Mouse (Mus musculus) cerebellum, adult 18-20 months (tissue): ENCODE measurements around the gene Srd5a2.

Source experiments
- DNase-seq, 2 experiments: peaks; one replicate each; pipeline ENCODE4 v3.0.0; 2021

The Srd5a2 gene

GRCm38 (mm10) chr17:73984508-73984907 lies 63.2 kb downstream of the Srd5a2 start:
- DNase-seq: no peak

GRCm38 (mm10) chr17:73982871-73983270 lies 64.8 kb downstream of the Srd5a2 start:
- no peak for DNase-seq

- no peak for DNase-seq
Measured at GRCm38 (mm10) chr17:73976066-73976465, 71.7 kb downstream of the Srd5a2 start.

GRCm38 (mm10) chr17:73972648-73973047 lies 75.1 kb downstream of the Srd5a2 start:
- DNase-seq: no peak

- DNase-seq: no peak
Measured at GRCm38 (mm10) chr17:73971291-73971690, 76.4 kb downstream of the Srd5a2 start.

- DNase-seq: peak in 1 of 2 experiments; percentile 5
Measured at GRCm38 (mm10) chr17:73970361-73971027, 77.2 kb downstream of the Srd5a2 start.
